Mouse (Mus musculus): Measurements from ENCODE around the gene Mmp11. TPM values are rescaled to one million over a fixed set of nuclear protein-coding genes. Genes with fewer than 3 reads are reported as not detected.

The Mmp11 gene
- polyA plus RNA-seq, 1 experiment from 2014 or later: 245 TPM

Other genes starting within 250 kb of the Mmp11 start
- gene Cabin1, start 172.2 kb downstream of the Mmp11 start, polyA plus RNA-seq (2015; fragmentation: Nextera tagmentation; extraction: Ambion mirVana): 27.9 and 29.3 TPM in 2 replicates
- 51.6 and 55.6 TPM in 2 replicates for gene Ddt, start 163.1 kb downstream of the Mmp11 start, polyA plus RNA-seq (2015; fragmentation: Nextera tagmentation; extraction: Ambion mirVana)
- gene Gm20441, start 155.5 kb downstream of the Mmp11 start, polyA plus RNA-seq (2015; fragmentation: Nextera tagmentation; extraction: Ambion mirVana): 0.45 and 0.47 TPM in 2 replicates
- gene Gstt3, start 155.1 kb downstream of the Mmp11 start, polyA plus RNA-seq (2015; fragmentation: Nextera tagmentation; extraction: Ambion mirVana): 30.0 and 33.1 TPM in 2 replicates
- 18.1 and 21.6 TPM in 2 replicates for gene Gstt1, start 137.9 kb downstream of the Mmp11 start, polyA plus RNA-seq (2015; fragmentation: Nextera tagmentation; extraction: Ambion mirVana)
- gene Gstt4, start 114.0 kb downstream of the Mmp11 start, polyA plus RNA-seq (2015; fragmentation: Nextera tagmentation; extraction: Ambion mirVana): not detected in 2 replicates
- 11.3 and 14.5 TPM in 2 replicates for gene Gstt2, start 99.1 kb downstream of the Mmp11 start, polyA plus RNA-seq (2015; fragmentation: Nextera tagmentation; extraction: Ambion mirVana)
- gene Mif, start 76.3 kb downstream of the Mmp11 start, polyA plus RNA-seq (2015; fragmentation: Nextera tagmentation; extraction: Ambion mirVana): 1,299 and 1,540 TPM in 2 replicates
- 2.7 and 3.2 TPM in 2 replicates for gene Derl3, start 43.1 kb downstream of the Mmp11 start, polyA plus RNA-seq (2015; fragmentation: Nextera tagmentation; extraction: Ambion mirVana)
- 185 and 188 TPM in 2 replicates for gene Smarcb1, start 14.9 kb downstream of the Mmp11 start, polyA plus RNA-seq (2015; fragmentation: Nextera tagmentation; extraction: Ambion mirVana)
- gene Chchd10, start 3.4 kb downstream of the Mmp11 start, polyA plus RNA-seq (2015; fragmentation: Nextera tagmentation; extraction: Ambion mirVana): 17.5 and 31.0 TPM in 2 replicates
- gene Gm867, start 4.2 kb upstream of the Mmp11 start, polyA plus RNA-seq (2015; fragmentation: Nextera tagmentation; extraction: Ambion mirVana): 0.41 TPM in 1 of 2 replicates, not detected in the other
- 1.1 TPM in 2 replicates for gene Vpreb3, start 6.6 kb upstream of the Mmp11 start, polyA plus RNA-seq (2015; fragmentation: Nextera tagmentation; extraction: Ambion mirVana)
- gene Gm5134, start 18.0 kb upstream of the Mmp11 start, polyA plus RNA-seq (2015; fragmentation: Nextera tagmentation; extraction: Ambion mirVana): not detected in 2 replicates
- gene Zfp280b, start 96.2 kb upstream of the Mmp11 start, polyA plus RNA-seq (2015; fragmentation: Nextera tagmentation; extraction: Ambion mirVana): 15.5 and 15.9 TPM in 2 replicates
- not detected in 2 replicates for gene Slc5a4b, start 174.5 kb upstream of the Mmp11 start, polyA plus RNA-seq (2015; fragmentation: Nextera tagmentation; extraction: Ambion mirVana)
- gene Slc5a4a, start 211.0 kb upstream of the Mmp11 start, polyA plus RNA-seq (2015; fragmentation: Nextera tagmentation; extraction: Ambion mirVana): not detected in 2 replicates

All from limb, embryonic 15.5 days (tissue).